Mouse (Mus musculus) hindbrain, embryonic 14.5 days (tissue): ENCODE data around the gene Bpifc. TPM values are rescaled to one million over a fixed set of nuclear protein-coding genes. Genes with fewer than 3 reads are reported as not detected.

Source experiments
- ATAC-seq: fragments of 200-750 bp; cut with Nextera tagmentation; 2 replicates; pipeline ENCODE4 v1.8.0; 2017; ENCODE audit warnings: moderate number of reproducible peaks, mild to moderate bottlenecking, moderate TSS enrichment, moderate library complexity; ENCODE audit not compliant: low FRiP score
- DNase-seq: peaks from one replicate; pipeline ENCODE4 v3.0.0-alpha.2; 2015; ENCODE audit warnings: low spot score
- H3K27ac ChIP-seq: fragments of 300-500 bp; sonication (generic); 2 replicates; pipeline ENCODE4 v1.5.1; 2014; ENCODE audit warnings: mild to moderate bottlenecking, moderate library complexity
- H3K27me3 ChIP-seq: fragments of 300-500 bp; sonication (generic); 2 replicates; pipeline ENCODE4 v1.6.1; 2014; ENCODE audit warnings: mild to moderate bottlenecking, low read length, mixed read lengths; ENCODE audit not compliant: control insufficient read depth, insufficient read depth
- H3K36me3 ChIP-seq: fragments of 300-500 bp; sonication (generic); replicated peaks from 2 replicates; pipeline ENCODE4 v1.6.1; 2014; ENCODE audit not compliant: control insufficient read depth, insufficient read depth
- H3K4me1 ChIP-seq: fragments of 300-500 bp; sonication (generic); replicated peaks from 2 replicates; pipeline ENCODE4 v1.6.1; 2014; ENCODE audit warnings: antibody characterized with exemption, low read length, mixed read lengths; ENCODE audit not compliant: control insufficient read depth, insufficient read depth
- H3K4me2 ChIP-seq: fragments of 300-500 bp; sonication (generic); replicated peaks from 2 replicates; pipeline ENCODE4 v1.6.1; 2014; ENCODE audit warnings: mild to moderate bottlenecking, moderate library complexity
- H3K4me3 ChIP-seq: fragments of 300-500 bp; sonication (generic); replicated peaks from 2 replicates; pipeline ENCODE4 v1.5.1; 2014; ENCODE audit warnings: mild to moderate bottlenecking, low read length
- H3K9ac ChIP-seq: fragments of 300-500 bp; sonication (generic); 2 replicates; pipeline ENCODE4 v1.6.1; 2014
- H3K9me3 ChIP-seq: fragments of 300-500 bp; sonication (generic); 2 replicates; pipeline ENCODE4 v1.6.1; 2016; ENCODE audit warnings: low read length; ENCODE audit not compliant: control insufficient read depth
- WGBS: fragments of 180-500 bp; shearing (Covaris S2); extraction: QIAGEN DNeasy Blood & Tissue Kit; methylation state at CpG from one replicate; pipeline ENCODE4 v1.1.7; 2014; 5-methylcytosine and 5-hydroxymethylcytosine counted together
- polyA plus RNA-seq: library from polyadenylated mRNA; unstranded; fragments of >200 nt; fragmentation: Nextera tagmentation; extraction: Ambion mirVana; gene quantifications from 2 replicates; pipeline ENCODE4 v1.2.1, GENCODE M21; 2014

Bpifc gene
- polyA plus RNA-seq, 1 experiment from 2014 or later: not detected

DNA sequence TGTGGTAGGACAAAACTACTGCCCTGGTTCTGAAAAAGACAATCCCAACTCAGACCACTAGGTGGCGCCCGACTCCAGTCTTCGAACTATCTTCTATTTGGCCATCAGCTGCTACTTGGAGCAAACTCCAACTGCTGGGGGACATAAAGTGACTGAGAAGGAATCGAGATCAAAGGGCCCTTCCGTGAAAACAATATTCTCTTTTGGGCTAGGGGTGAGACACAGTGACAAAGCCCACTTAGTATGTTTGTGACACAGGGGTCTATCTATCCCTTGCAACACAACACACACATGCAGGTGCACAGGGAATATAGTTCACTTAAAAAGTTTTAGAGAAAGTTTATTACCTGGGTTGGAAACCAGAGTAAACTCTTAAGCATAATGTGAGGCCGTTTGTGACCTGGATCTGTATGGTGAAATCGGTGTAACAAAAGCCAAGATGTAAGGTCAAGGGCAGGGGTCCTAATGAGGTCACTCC lies 43.5 kb downstream of the Bpifc start:
- Histone ChIP-seq H3K4me1 (no peaks in the 10 kb centered on the region), H3K9ac (no peak overlapping the region), H3K27me3 (no peaks in the 10 kb centered on the region), H3K4me3 (no peak overlapping the region), H3K27ac (no peak overlapping the region), H3K9me3 (no peaks in the 10 kb centered on the region), H3K4me2 (no peak overlapping the region), H3K36me3 (no peaks in the 10 kb centered on the region)
- 15% methylated on average over 7 of the region's 7 CpGs for WGBS
- DNase-seq: peak; percentile 90
- peak; percentile 57; the same call in 1 of the 2 replicates for ATAC-seq

DNA sequence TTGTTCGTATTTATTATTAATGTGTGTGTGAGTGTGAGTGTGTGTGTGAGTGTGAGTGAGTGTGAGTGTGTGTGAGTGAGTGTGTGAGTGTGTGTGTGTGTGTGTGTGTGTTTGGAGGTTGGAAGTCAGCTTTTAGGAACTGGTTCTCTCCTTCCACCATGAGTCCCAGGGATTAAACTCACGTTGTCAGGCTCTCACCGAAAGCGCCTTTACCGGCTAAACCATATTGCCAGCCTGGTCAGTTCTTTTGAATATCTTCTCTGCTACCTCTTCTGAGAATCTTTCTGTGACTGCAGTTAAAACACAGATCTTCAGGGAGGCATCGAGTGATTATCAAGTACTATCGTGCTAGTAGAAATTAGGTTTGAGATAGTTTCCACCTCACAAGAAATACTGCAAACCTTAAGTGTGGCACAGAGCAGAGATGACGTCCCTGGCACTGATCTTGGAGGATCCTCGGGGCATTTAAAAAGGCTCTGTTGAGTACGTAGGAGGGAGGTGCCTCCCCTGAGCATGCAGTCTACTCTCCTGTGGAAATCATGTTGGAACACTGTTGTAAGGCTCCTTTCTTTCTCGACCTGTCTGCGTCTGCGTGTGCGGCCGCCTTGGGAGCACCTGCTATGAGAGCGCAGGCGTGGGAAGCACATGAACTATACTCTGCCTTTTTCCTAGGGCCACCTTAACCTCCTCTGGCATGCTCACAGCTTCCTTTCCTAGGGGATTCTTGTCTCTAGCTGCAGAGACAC lies 44.1 kb downstream of the Bpifc start:
- no peak for DNase-seq

DNA sequence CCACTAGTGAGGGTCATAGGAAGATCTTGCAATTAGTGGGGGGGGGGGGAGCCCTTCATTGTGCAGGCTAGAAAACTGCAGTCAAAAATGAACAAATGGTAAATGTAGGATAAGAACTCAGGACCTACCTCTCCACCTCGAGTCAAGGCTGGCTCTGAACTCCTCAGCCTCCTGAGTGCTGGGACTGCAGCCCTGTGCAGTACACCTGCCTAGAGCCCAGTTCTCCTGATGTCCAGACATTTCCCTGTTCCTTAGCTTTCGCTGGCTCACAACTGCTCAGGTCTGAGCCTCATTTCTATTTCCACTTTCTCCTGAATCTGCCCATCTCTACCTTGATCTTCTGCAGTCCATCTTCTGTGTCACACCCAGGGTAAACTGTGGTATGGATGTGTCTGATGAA lies 45.2 kb downstream of the Bpifc start:
- DNase-seq: no peak
- Histone ChIP-seq H3K4me3 (no peak overlapping the region), H3K27me3 (no peaks in the 10 kb centered on the region), H3K36me3 (no peaks in the 10 kb centered on the region), H3K9ac (no peak overlapping the region), H3K4me2 (no peak overlapping the region), H3K9me3 (no peaks in the 10 kb centered on the region), H3K4me1 (no peaks in the 10 kb centered on the region), H3K27ac (no peak overlapping the region)
- no peak for ATAC-seq
- WGBS: 70% methylated on average over 2 of the region's 2 CpGs

More for the DNA sequence above, 44.1 kb downstream of the Bpifc start:
- peak; percentile 43 for ATAC-seq
- Histone ChIP-seq H3K36me3 (no peaks in the 10 kb centered on the region), H3K27me3 (no peaks in the 10 kb centered on the region), H3K4me1 (no peaks in the 10 kb centered on the region), H3K9me3 (no peaks in the 10 kb centered on the region), H3K27ac (no peak overlapping the region), H3K9ac (no peak overlapping the region), H3K4me3 (no peak overlapping the region), H3K4me2 (no peak overlapping the region)
- WGBS: 69% methylated on average over 17 of the region's 17 CpGs

DNA sequence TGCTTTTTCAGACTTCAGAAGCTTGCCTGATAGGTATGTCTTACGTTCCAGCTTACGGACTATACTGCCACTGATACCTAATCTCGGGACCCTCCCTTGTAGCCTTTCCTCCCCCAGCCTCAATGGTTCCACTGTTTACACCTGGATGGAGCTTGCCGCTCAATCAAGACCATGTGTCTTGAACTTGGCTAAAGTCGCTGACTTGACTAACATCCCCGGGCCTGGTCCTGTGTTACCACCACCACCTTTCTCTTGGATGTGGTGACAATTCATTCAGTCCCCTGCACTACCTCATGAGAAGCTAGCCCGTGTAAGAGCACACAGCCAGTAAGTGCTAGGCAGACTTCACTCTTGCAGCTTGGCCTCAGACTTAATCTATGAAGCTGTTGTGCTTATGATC lies 47.4 kb downstream of the Bpifc start:
- DNase-seq: no peak
- no peak overlapping the region for H3K4me3 ChIP-seq

DNA sequence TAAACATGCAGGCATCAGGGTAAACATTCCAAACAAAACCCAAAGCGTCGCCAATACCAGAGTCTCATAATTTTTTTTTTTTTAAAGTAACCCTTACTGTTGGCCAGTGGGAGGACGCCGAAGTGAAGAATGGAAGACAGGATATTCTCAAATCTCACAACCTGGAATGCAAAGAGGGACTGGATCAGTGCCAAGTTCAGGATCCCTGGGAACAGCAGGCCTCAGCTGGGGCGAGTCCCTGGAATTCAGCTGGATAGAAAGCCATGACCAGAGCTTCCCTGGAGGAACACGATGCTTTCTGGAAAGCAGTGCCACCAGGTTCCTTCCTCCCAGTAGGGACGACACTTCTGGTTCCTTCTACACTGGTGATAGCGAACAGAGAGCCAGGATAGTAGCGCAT lies 48.8 kb downstream of the Bpifc start:
- WGBS: 78% methylated on average over 9 of the region's 9 CpGs

More for the DNA sequence above, 47.4 kb downstream of the Bpifc start:
- Histone ChIP-seq H3K36me3 (no peaks in the 10 kb centered on the region), H3K27me3 (no peaks in the 10 kb centered on the region), H3K4me1 (no peaks in the 10 kb centered on the region), H3K4me2 (no peak overlapping the region), H3K9ac (no peak overlapping the region), H3K27ac (no peak overlapping the region), H3K9me3 (no peaks in the 10 kb centered on the region)
- no peak for ATAC-seq
- 91% methylated on average over 7 of the region's 7 CpGs for WGBS

DNA sequence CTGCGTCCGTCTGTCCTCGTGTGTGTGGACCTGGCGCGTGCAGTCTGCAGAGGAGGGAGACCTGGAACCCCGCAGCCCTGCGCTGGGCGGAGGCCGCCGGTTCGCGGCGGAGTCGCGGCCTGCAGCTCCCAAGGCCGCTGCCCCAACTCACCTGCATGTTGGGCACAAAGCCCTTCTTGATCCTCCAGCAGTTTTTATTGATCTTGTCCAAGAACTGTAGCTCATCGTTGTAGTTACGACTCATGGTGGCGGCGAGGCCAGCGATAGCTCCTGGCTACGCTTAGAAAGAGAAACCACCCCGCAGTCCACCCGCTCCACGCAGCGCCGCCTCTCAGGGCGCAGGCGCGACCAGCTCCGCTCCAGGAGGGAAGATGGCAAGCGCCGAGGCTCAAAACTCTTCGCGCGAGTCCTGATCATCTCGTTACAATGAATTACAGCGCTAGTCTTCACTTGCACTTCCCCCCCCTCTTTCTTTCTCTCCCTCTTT lies 54.2 kb downstream of the Bpifc start, which contains the start of gene Rtcb:
TSS of gene Rtcb (minus strand) at position 360 of the 487 bp plus-strand sequence.
- peak; percentile 94 for ATAC-seq
- Histone ChIP-seq H3K36me3 (peaks cover 27% of the 10 kb centered on the region), H3K27ac (peak within 1 kb of the TSS; percentile 78; the same call in 1 of the 2 replicates), H3K27me3 (no peaks in the 10 kb centered on the region), H3K4me2 (peak within 1 kb of the TSS; percentile 72), H3K4me3 (peak within 1 kb of the TSS; percentile 84), H3K4me1 (peaks cover 5% of the 10 kb centered on the region), H3K9me3 (no peaks in the 10 kb centered on the region), H3K9ac (peak within 1 kb of the TSS; percentile 92)
- peak; percentile 99 for DNase-seq
- 0% methylated on average over 38 of the region's 38 CpGs for whole genome bisulfite sequencing

More for the DNA sequence above, 48.8 kb downstream of the Bpifc start:
- Histone ChIP-seq H3K4me3 (no peak overlapping the region), H3K27ac (no peak overlapping the region), H3K4me2 (no peak overlapping the region), H3K9me3 (no peaks in the 10 kb centered on the region), H3K4me1 (no peaks in the 10 kb centered on the region), H3K36me3 (no peaks in the 10 kb centered on the region), H3K9ac (no peak overlapping the region), H3K27me3 (no peaks in the 10 kb centered on the region)
- DNase-seq: no peak
- no peak for ATAC-seq

DNA sequence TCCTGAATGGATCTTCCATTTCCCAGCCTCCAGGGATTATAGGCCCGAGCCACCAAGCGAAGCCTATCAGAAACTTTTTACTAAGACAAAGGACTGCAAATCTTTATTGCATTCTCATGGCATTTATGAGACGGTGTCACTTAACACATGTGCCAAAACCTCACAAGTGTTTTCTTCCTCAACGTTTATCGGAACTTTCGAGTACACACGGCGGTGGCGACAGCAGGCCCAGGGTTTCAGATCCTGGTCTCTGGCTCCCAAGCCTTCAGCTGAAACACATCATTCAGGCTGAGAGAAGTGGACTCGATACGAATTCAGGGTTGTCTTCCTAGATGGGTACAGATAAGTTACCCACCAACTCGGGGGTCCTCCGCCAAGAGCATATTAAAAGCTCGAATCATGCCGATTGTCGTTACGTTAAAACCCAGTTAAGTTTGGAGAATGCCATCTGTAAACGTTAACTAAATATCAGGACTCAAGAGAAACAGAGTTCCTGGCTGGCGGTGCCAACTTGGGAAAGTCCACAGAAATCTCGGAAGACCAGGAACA lies 54.8 kb downstream of the Bpifc start:
- Histone ChIP-seq H3K36me3 (peaks cover 32% of the 10 kb centered on the region), H3K27ac (peak overlapping the region; percentile 78; the same call in 1 of the 2 replicates), H3K9ac (peak overlapping the region; percentile 92), H3K4me2 (peak overlapping the region; percentile 72), H3K4me3 (peak overlapping the region; percentile 84), H3K9me3 (no peaks in the 10 kb centered on the region), H3K4me1 (peaks cover 5% of the 10 kb centered on the region), H3K27me3 (no peaks in the 10 kb centered on the region)
- WGBS: 7% methylated on average over 20 of the region's 20 CpGs
- DNase-seq (no peak), ATAC-seq (no peak)

DNA sequence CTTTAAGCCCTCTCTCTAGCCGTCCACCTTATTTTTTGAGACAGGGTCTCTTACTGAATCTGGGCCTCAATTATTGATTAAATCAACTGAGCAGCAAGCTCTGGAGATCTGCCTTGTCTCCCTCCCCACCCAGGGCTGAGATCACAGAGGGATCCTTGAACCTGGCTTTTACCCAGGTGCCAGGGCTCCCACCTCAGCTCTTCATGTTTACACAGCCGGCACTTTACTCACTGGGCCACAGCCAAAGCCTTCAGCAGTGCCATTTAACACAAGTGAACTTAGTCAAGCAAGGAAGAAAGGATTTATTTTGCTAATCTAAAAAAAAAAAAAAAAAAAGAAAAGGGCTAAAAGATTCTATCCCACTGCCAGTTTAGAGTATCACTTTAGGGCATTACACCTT lies 57.3 kb downstream of the Bpifc start:
- Histone ChIP-seq H3K9ac (no peak overlapping the region), H3K9me3 (no peaks in the 10 kb centered on the region), H3K36me3 (peaks cover 58% of the 10 kb centered on the region), H3K4me2 (no peak overlapping the region), H3K27ac (no peak overlapping the region), H3K4me1 (peaks cover 5% of the 10 kb centered on the region), H3K4me3 (no peak overlapping the region), H3K27me3 (no peaks in the 10 kb centered on the region)
- DNase-seq (no peak), ATAC-seq (no peak)
- 88% methylated on average over 2 of the region's 2 CpGs for WGBS

DNA sequence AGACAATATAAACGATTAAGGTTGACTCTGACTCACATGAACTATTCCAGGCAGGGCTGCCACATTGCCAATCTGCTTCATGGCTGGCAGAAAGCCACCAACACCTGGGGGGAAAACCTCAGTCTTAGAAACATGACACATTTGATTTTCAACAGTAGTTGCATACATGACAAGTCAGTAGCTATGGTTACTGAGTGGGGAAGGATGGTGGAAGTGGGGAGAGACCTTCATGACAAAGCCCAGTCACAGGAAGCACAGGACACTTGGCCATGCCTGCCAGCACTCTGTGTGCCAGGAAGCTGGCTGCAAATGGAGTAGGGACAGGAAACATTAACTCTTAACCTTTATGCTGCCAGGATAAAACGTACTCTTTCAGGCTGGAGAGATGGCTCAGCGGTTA lies 58.3 kb downstream of the Bpifc start:
- Histone ChIP-seq H3K36me3 (peaks cover 68% of the 10 kb centered on the region), H3K27me3 (no peaks in the 10 kb centered on the region), H3K4me1 (peaks cover 5% of the 10 kb centered on the region), H3K4me3 (no peak overlapping the region), H3K27ac (no peak overlapping the region), H3K9me3 (no peaks in the 10 kb centered on the region), H3K4me2 (no peak overlapping the region), H3K9ac (no peak overlapping the region)
- 89% methylated on average over 3 of the region's 3 CpGs for WGBS
- ATAC-seq (no peak), DNase-seq (no peak)
